Mouse (Mus musculus): ENCODE measurements at regions not wholly inside any gene's neighbourhood (a gene's known extent, or its start where the extent isn't known, plus 50 kb on each side); places are given as distances from the start of the nearest gene placed in this dataset.

- TF ChIP-seq CTCF (IDR thresholded peaks at IDR 0.05; ENCODE audit: extremely low read depth, insufficient read depth, insufficient read length, insufficient replicate concordance) (no peak), POLR2A (IDR thresholded peaks at IDR 0.05; ENCODE audit: low read depth, low read length) (no peak)
Measured at GRCm38 (mm10) chr12:91910529-91910928, 61.6 kb upstream of the Sel1l start.
